Mouse (Mus musculus) heart, embryonic 14.5 days (tissue): ENCODE measurements around the gene Klc1. TPM values are rescaled to one million over a fixed set of nuclear protein-coding genes. Genes with fewer than 3 reads are reported as not detected.

ENCODE experiments used
- ATAC-seq: fragments of 200-750 bp; cut with Nextera tagmentation; 2 replicates; pipeline ENCODE4 v1.8.0; 2017; ENCODE audit warnings: low read depth, moderate TSS enrichment; ENCODE audit not compliant: insufficient number of reproducible peaks, insufficient read depth, low FRiP score
- H3K27ac ChIP-seq, 2 experiments: fragments of 200-500 bp in 1 of 2; fragments of 300-500 bp in 1 of 2; sonication (generic) in 1 of 2; replicated peaks in 1 of 2; 2 replicates each; pipeline ENCODE4 v1.5.1; 2012 to 2014; ENCODE audit warnings: low read depth in 2 of 2, low read length in 2 of 2, control low read depth in 1 of 2, mild to moderate bottlenecking in 1 of 2, mixed read lengths in 1 of 2; ENCODE audit not compliant: control insufficient read depth in 1 of 2, insufficient read depth in 1 of 2
- H3K27me3 ChIP-seq: fragments of 300-500 bp; sonication (generic); 2 replicates; pipeline ENCODE4 v1.6.1; 2014; ENCODE audit warnings: mild to moderate bottlenecking, low read length, control low read depth; ENCODE audit not compliant: control insufficient read depth, insufficient read depth
- H3K36me3 ChIP-seq: fragments of 300-500 bp; sonication (generic); 2 replicates; pipeline ENCODE4 v1.6.1; 2014; ENCODE audit warnings: mild to moderate bottlenecking, control low read depth, low read length, mixed read lengths; ENCODE audit not compliant: control insufficient read depth, insufficient read depth
- H3K4me1 ChIP-seq, 2 experiments: fragments of 200-500 bp in 1 of 2; fragments of 300-500 bp in 1 of 2; sonication (generic) in 1 of 2; 2 replicates each; pipeline ENCODE4 v1.6.1; 2012 to 2014; ENCODE audit warnings: low read length in 2 of 2, control low read depth in 1 of 2, mixed read lengths in 1 of 2; ENCODE audit not compliant: control insufficient read depth in 2 of 2, insufficient read depth in 2 of 2
- H3K4me2 ChIP-seq: fragments of 300-500 bp; sonication (generic); 2 replicates; pipeline ENCODE4 v1.6.1; 2014; ENCODE audit warnings: mild to moderate bottlenecking, low read length
- H3K4me3 ChIP-seq, 2 experiments: fragments of 200-500 bp in 1 of 2; fragments of 300-500 bp in 1 of 2; sonication (generic) in 1 of 2; 2 replicates each; pipeline ENCODE4 v1.5.1; 2012 to 2014; ENCODE audit warnings: low read length in 2 of 2, mild to moderate bottlenecking in 2 of 2, control low read depth in 1 of 2, low read depth in 1 of 2, moderate library complexity in 1 of 2; ENCODE audit not compliant: control insufficient read depth in 1 of 2, insufficient read depth in 1 of 2
- H3K9ac ChIP-seq: fragments of 300-500 bp; sonication (generic); 2 replicates; pipeline ENCODE4 v1.6.1; 2014; ENCODE audit warnings: mild to moderate bottlenecking, low read length
- H3K9me3 ChIP-seq: fragments of 300-500 bp; sonication (generic); 2 replicates; pipeline ENCODE4 v1.6.1; 2016; ENCODE audit warnings: low read length, control low read depth; ENCODE audit not compliant: control insufficient read depth
- WGBS: fragments of 180-500 bp; shearing (Covaris S2); extraction: QIAGEN DNeasy Blood & Tissue Kit; methylation state at CpG from one replicate; pipeline ENCODE4 v1.1.7; 2014; 5-methylcytosine and 5-hydroxymethylcytosine counted together
- polyA plus RNA-seq: library from polyadenylated mRNA; unstranded; fragments of >200 nt; fragmentation: Nextera tagmentation; extraction: Ambion mirVana; gene quantifications from 2 replicates; pipeline ENCODE4 v1.2.1, GENCODE M21; 2014

The Klc1 gene
- polyA plus RNA-seq, 1 experiment from 2014 or later: 118 TPM

DNA sequence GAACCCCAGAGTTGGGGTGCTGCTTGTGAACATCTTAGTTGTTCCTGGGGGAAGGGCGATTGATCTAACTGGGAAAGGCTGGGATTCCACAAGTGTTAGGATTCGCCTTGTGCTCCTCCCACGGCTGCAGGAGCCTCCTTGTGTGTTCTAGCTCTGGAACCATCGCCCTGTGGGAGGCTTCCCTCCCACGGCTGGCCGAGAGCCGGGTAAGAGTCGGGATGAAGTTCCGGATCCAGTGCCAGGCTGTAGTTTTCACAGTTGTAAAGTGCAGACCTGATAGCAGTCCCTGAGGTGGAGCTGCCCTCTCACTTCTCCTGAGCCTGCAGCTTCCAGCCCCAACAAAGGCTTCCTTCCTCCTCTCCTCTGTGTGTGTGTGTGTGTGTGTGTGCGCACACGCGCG lies 57.9 kb downstream of the Klc1 start:
- Histone ChIP-seq H3K36me3 (peaks cover 5% of the 10 kb centered on the region; the same call in 1 of the 2 replicates), H3K4me1 (peaks cover 20 to 44% of the 10 kb centered on the region in 2 experiments), H3K27ac (0 out of 4 replicates have a peak overlapping the region, but pooled peaks have one; percentile 10 to 13), H3K9ac (0 out of 2 replicates have a peak overlapping the region, but pooled peaks have one; percentile 0), H3K27me3 (no peaks in the 10 kb centered on the region), H3K9me3 (no peaks in the 10 kb centered on the region), H3K4me3 (no peak overlapping the region), H3K4me2 (peak overlapping the region; percentile 80)
- no peak for ATAC-seq
- 48% methylated on average over 13 of the region's 13 CpGs for WGBS

DNA sequence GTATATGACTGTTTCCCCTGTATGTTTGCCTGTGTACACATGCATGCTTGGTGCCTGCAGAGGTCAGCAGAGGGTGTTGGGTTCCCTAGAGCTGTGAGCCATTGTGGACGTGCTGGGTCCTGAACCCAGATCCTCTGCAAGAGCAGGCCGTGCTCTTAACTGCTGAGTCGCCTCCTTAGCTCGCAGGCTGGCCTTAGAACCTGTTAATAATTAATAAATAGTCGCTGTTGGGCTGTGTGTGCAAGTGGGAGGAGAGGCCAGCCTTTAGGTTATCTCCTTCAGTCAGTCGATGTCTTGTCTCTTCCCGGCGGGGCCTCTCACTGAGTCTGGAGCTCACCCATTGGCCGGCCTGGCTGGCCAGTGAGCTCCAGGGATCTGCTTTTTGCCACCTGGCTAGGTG lies 58.3 kb downstream of the Klc1 start:
- Histone ChIP-seq H3K4me1 (peaks cover 20 to 44% of the 10 kb centered on the region in 2 experiments), H3K4me2 (peak overlapping the region; percentile 80; the same call in 1 of the 2 replicates), H3K27me3 (no peaks in the 10 kb centered on the region), H3K9me3 (no peaks in the 10 kb centered on the region), H3K36me3 (peaks cover 5% of the 10 kb centered on the region; the same call in 1 of the 2 replicates), H3K9ac (no peak overlapping the region), H3K4me3 (no peak overlapping the region), H3K27ac (0 out of 4 replicates have a peak overlapping the region, but pooled peaks of 1 of the 2 experiments have one; percentile 13)
- ATAC-seq: no peak
- WGBS: 63% methylated on average over 9 of the region's 9 CpGs

DNA sequence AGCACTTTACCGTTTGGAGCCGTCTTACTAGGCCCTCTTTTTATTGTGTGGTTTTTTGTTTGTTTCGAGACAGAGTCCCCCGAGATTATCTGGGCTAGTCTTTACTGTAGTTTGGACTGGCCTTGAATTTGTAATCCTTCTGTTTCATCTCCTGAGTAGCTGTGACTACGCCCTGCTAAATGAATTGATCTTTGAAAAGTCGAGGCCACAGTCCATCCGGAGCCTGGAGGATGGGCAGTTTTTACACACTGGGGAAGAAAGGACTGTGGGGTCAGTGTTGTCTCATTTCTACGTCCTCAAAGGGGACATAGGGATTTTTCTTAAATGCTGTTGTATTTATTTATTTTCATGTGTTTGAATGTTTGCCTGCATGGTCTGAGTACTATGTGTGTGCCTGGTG lies 59.3 kb downstream of the Klc1 start:
- H3K27me3 ChIP-seq: no peaks in the 10 kb centered on the region
- WGBS: 94% methylated on average over 8 of the region's 8 CpGs
- H3K4me1 ChIP-seq: peaks cover 17 to 38% of the 10 kb centered on the region in 2 experiments
- peaks cover 9% of the 10 kb centered on the region for H3K36me3 ChIP-seq
- H3K9ac ChIP-seq: no peak overlapping the region
- H3K4me2 ChIP-seq: no peak overlapping the region
- H3K9me3 ChIP-seq: no peaks in the 10 kb centered on the region
- no peak overlapping the region for H3K27ac ChIP-seq
- no peak for ATAC-seq
- no peak overlapping the region for H3K4me3 ChIP-seq

DNA sequence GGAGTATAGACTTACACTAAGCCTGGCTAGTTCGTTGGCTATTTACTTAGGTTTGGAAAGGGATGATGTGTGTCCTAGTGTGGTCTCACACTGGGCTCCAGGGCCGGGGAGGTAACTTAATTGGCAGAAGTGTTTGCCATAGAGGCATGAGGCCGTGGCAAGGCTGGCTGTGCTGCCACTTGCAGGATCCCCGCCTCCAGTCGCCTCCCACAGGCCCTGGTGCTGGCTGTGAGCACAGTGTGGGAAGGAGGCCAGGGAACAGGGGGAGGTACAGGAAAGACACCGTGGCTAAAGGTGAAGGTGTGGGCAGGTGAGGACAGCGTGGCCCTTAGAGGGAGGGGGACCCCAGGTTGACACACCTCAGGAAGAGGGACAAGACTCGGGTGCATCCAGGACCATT lies 61.3 kb downstream of the Klc1 start:
- Histone ChIP-seq H3K27me3 (no peaks in the 10 kb centered on the region), H3K9ac (no peak overlapping the region), H3K9me3 (no peaks in the 10 kb centered on the region), H3K27ac (no peak overlapping the region), H3K4me1 (peaks cover 17 to 32% of the 10 kb centered on the region in 2 experiments), H3K4me3 (no peak overlapping the region), H3K4me2 (no peak overlapping the region), H3K36me3 (peaks cover 27% of the 10 kb centered on the region)
- ATAC-seq: no peak
- WGBS: 77% methylated on average over 8 of the region's 8 CpGs

DNA sequence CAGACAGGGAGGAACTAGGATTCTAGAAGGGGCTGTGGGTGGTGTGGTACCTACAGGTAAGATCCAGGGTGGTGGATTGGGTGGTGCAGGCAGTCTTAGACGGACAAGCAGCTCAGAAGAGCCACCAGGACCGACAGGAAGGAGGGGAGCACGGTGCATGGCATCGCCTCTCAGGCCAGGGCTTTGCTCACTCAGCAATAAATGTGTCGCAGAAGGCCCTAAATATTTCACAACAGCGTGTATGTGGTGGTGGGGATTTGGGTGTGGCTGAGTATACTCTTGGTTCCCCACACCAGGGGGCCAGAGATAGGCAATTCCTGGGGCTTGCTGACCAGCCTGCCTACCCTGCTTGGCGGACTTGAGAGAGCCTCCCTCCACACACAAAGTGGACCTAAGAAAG lies 62.1 kb downstream of the Klc1 start:
- H3K4me3 ChIP-seq: no peak overlapping the region
- H3K4me1 ChIP-seq: peaks cover 10 to 25% of the 10 kb centered on the region in 2 experiments
- no peaks in the 10 kb centered on the region for H3K9me3 ChIP-seq
- no peak overlapping the region for H3K27ac ChIP-seq
- ATAC-seq: no peak
- H3K27me3 ChIP-seq: no peaks in the 10 kb centered on the region
- no peak overlapping the region for H3K4me2 ChIP-seq
- H3K36me3 ChIP-seq: peaks cover 35% of the 10 kb centered on the region
- 94% methylated on average over 7 of the region's 7 CpGs for WGBS
- no peak overlapping the region for H3K9ac ChIP-seq

DNA sequence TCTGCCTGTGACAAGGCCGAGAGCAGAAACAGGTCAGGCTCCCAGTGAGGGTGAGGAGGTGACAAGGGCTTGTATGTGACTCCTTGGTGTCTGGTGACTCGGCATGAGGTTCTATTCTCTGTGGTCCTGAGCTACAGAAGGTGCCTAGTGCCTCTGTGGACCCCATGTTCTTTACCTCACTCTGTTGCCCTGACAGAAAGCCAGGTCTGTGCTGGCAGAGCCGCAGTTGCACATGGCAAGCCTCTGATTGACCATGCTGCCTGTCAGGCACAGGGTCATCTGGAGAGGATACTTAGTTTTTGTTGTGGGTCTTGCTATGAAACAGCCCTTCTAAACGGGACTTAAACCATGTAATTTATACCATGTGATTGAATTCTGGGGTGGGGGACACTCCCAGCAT lies 63.3 kb downstream of the Klc1 start:
- H3K4me2 ChIP-seq: no peak overlapping the region
- peaks cover 3 to 12% of the 10 kb centered on the region in 2 experiments; a peak in 3 of 4 replicates for H3K4me1 ChIP-seq
- WGBS: 74% methylated on average over 4 of the region's 4 CpGs
- ATAC-seq: no peak
- H3K9ac ChIP-seq: no peak overlapping the region
- no peak overlapping the region for H3K4me3 ChIP-seq
- H3K27me3 ChIP-seq: no peaks in the 10 kb centered on the region
- peaks cover 47% of the 10 kb centered on the region for H3K36me3 ChIP-seq
- H3K9me3 ChIP-seq: no peaks in the 10 kb centered on the region
- no peak overlapping the region for H3K27ac ChIP-seq

DNA sequence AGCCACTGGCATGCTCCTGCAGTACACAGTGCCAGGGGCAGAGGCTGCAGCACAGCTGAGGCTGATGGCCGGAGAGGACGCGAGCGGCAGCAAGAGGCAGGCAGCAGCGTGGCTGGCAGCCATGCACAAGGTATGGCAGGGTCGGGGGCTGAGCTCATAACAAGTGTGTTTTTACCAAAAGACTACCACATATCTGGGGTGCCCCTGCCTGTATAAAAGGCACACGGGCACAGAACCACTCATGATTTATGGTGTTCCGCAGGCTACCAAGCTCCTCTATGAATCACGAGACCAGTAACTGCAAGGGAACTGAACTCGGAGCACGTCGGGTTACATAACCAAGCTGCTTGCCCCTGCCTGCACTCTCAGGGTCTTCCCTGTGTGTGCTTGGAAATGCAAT lies 68.9 kb downstream of the Klc1 start:
- 90% methylated on average over 12 of the region's 12 CpGs for WGBS
- Histone ChIP-seq H3K4me3 (no peak overlapping the region), H3K4me1 (no peaks in the 10 kb centered on the region), H3K9ac (no peak overlapping the region), H3K36me3 (peaks cover 99% of the 10 kb centered on the region), H3K27me3 (no peaks in the 10 kb centered on the region), H3K9me3 (no peaks in the 10 kb centered on the region), H3K4me2 (no peak overlapping the region), H3K27ac (no peak overlapping the region)
- ATAC-seq: no peak

DNA sequence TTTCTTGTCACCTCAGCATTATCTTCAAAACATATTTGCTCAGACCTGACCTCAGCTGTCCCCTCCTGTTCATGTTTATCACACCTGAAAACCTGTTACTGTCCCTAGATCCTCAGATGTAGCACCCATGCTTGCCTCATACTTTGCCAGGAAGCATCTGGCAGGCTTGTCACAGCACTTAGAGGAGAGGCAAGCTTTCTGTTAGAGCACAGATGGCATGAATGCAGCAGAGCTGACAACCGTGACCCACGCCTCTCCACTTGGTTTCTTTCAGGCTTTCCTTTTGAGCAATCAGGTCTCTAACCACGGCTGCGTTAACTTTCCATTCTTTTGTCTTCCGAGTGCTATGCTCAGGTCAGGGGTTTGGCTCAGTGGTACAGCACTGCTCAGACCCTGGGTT lies 70.8 kb downstream of the Klc1 start:
- no peaks in the 10 kb centered on the region for H3K4me1 ChIP-seq
- H3K36me3 ChIP-seq: peaks cover 100% of the 10 kb centered on the region
- ATAC-seq: no peak
- no peaks in the 10 kb centered on the region for H3K9me3 ChIP-seq
- no peak overlapping the region for H3K4me2 ChIP-seq
- no peak overlapping the region for H3K9ac ChIP-seq
- H3K27me3 ChIP-seq: no peaks in the 10 kb centered on the region
- no peak overlapping the region for H3K27ac ChIP-seq
- WGBS: 87% methylated on average over 5 of the region's 5 CpGs
- no peak overlapping the region for H3K4me3 ChIP-seq
